Mouse (Mus musculus) cerebellum, postnatal 25 days (tissue): ENCODE results near the gene Gtf2f2.
A peak's percentile ranks its signal among the peaks of the same experiment; 100 is the strongest.
"Not testable (repeated sequence)": the region's sequence is repeated elsewhere in the genome, so short reads cannot be mapped to it uniquely, and the experiment has no call there.

Source experiments
- DNase-seq, 2 experiments: peaks; one replicate each; pipeline ENCODE4 v3.0.0; 2021; ENCODE audit warnings: mixed read lengths in 2 of 2

Gene Gtf2f2

DNA sequence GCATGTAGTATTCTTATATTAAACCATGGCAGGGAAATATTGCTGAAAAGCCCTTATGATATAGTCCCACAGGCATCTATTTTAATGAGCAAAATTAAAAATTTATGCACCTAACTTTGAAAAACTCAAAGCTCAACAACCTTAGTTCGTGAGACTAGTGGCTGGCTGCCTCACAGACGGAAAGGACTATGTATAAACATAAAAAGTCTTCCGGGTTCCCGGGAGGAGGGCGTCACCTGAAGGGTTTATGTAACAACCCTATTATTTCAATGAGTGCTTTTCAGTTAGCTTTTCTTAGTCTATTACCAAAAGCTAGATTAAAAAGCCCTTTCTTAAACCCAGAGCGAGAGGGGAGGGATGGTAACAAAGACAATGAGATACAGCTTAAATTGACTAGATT is 98.7 kb downstream of the Gtf2f2 start:
- no peak for DNase-seq

DNA sequence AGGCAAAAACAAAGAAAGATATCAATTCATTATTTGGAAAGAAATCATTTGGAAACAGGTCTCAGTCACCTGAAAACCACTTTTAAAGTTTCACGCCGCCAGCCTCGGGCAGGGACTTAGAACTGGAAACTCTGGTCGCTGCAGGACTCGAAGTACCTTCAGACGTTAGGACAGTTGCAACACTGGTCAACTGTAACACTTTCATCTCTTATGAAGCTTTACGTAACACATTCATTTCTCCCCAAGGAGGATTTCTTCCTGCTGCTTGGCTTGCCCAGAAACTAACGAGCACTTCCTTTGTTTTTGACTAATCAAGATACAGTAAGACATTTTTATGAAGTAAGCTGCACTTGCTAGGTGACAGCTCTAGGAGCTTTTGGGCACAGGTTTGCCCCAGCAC is 103.7 kb downstream of the Gtf2f2 start:
- DNase-seq = no peak

DNA sequence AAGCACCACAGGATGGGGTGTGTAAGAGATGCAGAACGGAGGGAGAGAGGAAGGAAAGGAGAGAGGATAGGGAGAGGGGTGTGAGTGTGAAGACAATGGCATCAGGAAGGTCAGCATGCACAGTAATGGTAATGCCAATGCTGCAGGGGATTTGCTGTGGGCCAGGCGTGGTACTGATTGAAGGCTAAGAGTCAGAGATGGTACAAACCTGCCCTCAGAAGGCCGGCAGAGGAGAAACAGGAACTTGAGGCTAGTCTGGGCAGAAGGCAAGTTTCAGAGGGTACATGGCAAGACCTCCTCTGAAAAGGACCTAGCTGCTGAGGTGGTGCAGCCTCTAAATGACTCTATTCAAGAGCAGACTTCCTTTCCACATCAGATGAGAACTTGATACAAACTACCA is 105.7 kb downstream of the Gtf2f2 start:
- no peak for DNase-seq

DNA sequence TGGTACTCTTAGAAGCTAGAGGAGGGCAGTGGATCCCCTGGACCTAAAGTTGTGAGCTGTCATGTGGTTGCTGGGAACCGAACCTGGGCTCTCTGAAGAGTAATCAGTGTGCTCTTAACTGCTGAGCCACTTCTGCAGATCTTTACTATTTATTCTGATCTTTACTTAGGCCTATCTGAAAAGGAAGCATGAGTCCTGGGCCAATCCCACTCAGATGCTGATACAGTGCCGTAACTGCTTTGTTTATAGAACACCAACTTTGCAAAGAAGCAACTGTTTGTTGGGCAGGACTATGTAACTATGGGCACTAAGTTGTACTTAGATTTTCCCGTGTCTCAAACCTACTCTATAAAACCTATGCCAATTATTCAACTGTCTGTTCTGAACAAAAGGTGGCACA is 107.5 kb downstream of the Gtf2f2 start:
- no peak for DNase-seq

DNA sequence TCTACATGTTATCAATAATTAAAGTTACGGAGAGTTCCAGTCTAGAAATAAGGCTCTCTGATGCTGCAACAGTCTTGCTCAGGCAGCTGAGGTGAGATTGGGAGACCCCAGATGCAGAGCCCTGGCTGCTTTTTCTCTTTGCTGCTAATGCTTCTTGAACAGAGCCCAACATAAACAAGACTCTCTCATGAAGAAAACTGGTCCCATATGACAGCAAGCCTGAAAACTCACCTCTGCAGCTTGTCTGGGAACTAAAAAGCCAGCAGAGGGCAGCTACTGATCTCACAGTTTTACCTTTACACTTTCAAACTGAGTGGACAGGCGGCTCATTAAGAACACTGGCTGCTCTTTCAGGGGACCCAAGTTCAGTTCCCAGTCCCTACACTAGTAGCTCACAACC is 108.7 kb downstream of the Gtf2f2 start:
- no peak for DNase-seq

DNA sequence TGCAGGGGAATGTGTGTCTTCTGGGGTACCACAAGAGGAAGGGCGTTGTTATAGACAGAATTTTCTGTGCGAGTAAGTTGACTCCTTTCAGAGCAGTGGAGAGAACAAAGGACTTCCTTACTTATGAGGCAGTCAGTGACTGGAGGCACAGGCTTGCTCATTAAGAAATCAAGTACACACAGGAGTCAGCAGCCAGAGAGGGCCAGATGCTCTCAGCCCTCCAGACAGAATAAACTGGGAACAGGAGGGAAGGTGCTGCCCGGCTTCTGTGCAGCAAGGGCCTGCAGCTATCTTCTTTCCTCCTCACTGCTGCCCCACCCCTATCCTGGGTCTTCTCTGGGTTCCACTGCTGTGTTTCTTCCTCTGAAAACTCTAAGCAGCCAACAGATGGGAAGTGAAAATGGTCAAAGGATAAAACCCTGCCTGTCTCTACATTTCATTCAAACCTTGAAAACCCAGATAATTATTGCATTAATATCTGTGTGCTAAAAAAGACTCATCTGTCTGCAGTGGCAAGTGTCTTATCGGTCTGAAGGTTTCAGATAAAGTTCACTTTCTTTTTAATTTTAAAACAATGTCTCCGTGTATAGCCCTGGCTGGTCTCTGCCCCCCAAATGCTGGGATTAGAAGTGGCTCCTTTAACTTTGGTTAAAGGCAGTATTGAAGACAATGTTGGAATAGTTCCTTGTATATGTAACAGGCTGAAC is 109.7 kb downstream of the Gtf2f2 start:
- DNase-seq = no peak

DNA sequence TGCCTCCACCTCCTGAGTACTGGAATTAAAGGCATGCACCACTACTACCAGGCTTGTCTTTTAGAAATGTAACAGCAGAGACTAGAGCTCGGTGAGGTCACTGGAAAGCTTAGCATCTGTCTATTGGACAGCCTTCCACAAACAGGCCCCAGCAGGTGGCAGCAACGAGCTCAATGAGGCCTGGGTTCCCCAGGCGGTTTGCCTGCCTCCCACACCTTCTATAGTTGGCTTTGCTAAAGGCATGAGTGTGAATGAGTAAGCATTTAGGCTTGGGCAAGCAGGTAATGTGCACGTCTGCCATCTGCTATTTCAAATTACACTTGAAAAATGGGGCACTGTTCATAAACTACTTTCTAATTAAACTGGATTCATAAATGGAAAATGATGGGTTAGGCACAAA is 111.1 kb downstream of the Gtf2f2 start:
- DNase-seq = peak; percentile 83 to 92

DNA sequence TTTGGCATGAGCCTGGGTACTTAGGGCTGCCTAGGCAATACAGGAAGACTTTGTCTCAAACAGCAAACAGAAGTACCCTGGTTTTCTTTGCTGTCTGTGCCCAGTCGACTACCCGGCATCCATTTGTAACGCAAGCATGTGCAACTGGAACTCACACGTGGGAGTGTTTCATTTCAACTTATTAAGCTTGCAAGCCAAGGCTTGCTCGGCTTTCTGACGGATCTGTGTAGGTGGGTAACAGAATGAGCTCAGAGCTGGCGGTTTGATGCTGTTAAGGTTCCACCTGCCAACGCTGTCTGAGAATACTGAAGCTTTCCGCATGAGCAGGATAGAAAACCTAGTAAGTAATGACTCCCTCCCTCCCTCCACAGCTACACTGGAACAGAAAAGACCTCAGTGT is 118.5 kb downstream of the Gtf2f2 start:
- DNase-seq = no peak

DNA sequence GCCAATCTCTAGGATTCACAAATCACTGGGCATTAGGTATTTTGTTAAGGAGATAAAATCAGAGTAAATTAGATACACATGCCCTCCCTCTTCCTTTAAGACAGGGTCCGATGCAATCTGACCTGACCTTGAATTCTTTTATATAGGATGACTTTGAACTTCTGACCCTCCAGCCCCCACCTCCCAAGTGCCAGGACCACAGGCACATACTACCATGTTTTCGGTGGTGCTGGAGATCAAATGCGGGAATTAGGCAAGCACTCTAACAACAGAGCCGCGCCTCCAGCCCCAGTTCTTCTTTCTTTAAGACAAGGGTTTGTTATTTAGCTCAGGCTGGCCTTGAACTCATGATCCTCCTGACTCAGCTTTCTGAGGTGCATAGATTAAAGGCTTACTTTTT is 126.8 kb downstream of the Gtf2f2 start:
- no peak for DNase-seq

DNA sequence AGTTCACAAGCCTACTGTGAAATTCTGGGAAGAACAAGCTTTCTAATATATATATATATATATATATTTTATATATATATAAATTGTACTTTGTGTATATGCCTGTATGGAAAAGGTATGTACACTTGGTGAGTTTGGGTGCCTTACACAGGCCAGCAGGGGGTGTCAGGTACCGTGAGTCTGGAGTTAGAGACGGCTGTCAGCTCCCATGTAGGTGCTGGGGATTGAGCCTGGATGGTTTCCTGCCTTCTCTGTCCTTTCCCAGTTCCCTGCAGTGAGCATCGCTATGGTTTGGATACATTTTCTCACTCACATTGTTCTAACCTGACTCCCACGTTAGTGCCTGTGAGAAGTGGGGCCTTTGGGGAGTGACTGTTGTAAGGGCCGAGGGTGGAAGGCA is 127.3 kb downstream of the Gtf2f2 start:
- no peak for DNase-seq

DNA sequence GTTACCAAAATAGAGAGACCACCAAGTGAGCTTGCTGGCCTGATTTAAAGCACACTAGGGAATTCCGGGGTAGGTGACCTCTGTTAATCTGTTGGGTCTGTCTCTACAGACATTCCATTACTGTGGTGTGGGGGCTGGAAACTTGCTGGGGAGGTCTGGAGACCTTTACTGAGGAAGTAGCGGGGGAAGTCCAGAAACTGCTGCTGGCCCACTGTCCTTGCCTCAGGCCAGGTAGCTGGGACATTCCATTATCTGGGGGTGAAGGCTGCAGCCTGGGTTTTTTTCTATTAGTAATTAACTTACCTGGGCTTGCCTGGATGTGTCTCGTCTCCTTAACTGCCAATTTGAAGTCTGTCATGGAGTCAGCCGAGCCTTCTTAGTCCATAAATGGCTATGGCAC is 128.8 kb downstream of the Gtf2f2 start:
- DNase-seq = no peak

DNA sequence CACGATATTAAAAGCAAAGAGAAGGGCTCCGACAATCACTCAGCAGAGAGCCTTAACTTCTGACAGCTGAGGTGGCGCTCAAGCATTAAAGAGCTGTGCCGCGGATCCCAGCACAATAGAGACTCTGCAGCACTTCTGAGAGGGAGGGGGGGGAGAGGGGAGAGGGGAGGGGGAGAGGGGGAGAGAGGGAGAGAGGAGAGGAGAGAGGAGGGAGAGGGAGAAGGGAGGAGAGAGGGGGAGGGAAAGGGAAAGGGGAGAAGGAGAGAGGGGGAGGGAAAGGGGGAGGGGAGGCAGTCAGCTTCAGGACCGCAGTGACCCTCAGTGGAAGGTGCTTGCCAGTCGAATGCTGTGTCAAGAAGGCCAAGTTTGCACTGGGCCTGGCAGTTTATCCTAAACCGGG is 131.7 kb downstream of the Gtf2f2 start:
- no peak for DNase-seq

DNA sequence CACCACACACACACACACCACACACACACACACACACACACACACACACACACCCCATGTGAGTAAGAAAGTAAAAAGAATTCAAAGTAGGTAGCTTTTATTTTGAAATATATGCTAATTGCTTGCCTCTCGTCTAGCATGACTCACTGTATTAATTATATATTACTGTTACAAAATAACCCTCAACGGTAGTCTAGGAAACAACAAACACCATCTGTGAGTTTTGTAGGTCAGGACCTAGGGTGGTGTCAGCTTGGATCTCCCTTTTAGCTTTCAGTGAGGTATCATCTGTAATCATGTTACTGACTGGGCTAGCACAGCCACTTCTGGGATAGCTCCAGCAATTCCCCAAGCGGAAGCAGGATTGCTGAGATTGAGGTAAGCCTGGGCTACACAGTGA is 133.4 kb downstream of the Gtf2f2 start:
- no peak for DNase-seq

DNA sequence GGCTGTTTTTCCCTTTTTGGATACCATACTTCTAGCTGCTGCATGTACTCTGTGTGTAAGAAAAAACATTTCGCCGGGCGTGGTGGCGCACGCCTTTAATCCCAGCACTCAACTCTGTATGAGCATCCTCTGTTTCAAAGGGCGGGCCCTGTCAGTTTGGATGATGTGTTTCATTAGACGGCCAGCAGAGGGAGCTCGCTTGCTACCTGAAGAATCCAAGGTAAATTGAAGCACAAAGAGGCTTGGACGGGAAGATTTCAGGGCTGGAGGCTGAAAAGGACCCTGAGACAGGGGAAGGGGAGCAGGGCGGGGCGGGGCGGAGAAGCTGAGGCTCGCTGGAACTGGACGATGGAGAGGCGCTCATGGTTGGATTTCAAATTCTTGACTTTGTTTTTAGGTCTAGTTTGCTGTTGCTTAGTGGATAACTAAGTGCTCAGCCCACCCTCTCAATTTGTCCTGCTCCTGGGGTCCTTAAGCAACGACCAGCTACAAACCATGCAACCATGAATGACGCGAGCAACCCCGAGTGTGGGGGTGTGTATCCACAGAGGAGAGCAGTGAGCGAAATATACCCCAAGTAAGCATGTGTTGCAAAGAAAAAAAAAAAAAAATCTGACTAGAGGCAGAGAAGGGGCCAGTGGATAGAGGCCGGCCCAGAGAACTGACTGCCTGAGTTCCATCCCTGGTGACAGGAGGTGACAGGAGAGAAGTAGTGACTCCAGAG is 134.2 kb downstream of the Gtf2f2 start:
- peak; percentile 83 to 88 for DNase-seq

DNA sequence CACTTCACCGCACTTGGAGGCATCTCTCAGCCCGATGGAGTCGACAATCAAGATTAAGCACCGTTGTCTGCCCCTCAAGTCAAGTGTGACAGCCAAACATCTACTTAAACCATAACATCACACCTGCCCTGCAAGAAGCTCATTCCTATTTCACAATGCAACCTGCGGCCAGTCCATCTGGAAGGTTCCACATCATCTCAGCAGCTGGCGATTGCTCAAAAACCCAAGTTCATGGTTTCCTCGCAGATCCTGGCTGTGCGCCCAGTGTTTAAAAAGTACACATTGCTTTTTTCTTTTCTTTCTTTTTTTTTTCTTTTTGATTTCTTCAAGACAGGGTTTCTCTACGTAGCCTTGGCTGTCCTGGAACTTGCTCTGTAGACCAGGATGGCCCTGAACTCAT is 137.1 kb downstream of the Gtf2f2 start:
- DNase-seq = no peak

DNA sequence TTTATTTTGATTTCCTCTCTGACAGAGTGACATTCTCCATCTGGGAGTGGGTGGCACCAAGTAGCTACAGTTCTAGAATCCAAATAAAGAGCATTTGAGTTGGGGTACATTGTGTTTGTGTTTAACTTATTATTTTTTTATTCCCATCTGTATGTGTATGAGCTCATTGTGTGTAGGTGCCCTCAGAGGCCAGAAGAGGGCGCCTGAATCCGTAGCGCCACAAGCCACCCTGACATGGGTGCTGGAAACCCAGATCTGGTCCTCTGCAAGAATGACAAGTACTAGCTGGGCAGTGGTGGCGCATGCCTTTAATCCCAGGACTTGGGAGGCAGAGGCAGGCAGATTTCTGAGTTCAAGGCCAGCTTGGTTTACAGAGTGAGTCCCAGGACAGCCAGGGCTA is 138.9 kb downstream of the Gtf2f2 start:
- no peak for DNase-seq

DNA sequence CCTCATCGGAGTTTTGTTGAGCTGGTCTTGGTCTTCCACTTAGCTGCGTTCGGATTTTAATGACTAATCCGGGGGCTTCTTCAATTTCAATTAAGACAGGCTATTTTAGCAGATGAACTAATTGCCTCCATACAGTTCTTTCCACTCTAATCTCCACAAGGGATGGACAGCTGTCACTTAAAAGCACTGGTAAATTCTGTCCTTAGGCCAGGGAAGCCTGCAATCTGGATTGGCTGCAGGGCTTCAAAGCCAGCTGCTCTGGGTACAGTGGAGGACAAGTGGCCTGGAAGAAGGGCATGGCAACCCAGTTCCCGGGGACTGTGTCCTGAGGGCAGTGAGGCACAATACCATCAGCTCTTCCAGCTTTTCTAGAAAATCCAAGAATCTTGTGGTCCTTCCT is 139.6 kb downstream of the Gtf2f2 start:
- DNase-seq = no peak

DNA sequence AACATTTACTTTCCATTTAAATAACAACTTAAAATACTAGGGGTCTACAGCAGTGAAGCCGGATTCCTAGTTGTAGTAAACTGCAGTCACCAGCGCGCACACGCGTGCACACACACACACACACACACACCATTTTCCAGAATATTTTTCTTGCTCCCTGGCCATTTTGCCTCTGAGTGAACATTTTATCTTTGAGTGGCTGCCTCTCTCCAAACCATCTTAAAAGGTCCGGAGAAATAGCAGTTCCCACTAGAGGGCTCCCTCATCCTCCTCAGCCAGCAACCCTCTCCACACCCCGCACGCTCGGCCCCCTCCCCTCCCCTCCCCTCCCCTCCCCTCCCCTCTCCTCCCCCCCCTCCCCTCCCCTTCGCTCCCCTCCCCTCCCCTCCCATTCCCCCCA is 140.0 kb downstream of the Gtf2f2 start:
- DNase-seq = peak; percentile 26 to 58

DNA sequence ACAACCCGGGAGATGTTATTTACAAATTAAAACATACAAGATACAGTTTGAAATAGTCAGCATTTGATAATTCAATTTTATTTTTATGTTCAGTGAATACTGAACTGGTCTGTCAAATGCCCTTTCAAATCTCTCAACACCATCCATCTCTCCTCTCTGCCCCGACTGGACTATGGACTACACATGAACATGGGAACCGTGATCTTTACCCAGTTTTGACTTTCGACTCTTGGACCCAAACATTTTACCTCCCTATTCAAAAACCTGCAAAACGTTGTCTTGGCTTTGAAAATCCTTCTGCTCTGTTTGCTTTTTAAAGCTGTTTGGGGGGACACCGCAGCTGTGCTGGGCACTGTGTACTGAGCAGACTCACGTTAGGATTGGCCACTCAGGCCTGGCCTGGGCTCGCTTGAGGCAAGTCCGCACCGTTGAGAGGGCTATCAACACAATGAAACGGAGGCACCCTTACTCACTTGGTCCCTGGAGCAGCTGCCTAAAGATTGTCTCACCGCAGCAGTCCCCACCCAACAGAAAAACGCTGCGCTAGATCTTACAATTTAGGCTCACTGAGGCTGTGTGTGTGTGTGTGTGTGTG is 140.8 kb downstream of the Gtf2f2 start:
- no peak for DNase-seq

DNA sequence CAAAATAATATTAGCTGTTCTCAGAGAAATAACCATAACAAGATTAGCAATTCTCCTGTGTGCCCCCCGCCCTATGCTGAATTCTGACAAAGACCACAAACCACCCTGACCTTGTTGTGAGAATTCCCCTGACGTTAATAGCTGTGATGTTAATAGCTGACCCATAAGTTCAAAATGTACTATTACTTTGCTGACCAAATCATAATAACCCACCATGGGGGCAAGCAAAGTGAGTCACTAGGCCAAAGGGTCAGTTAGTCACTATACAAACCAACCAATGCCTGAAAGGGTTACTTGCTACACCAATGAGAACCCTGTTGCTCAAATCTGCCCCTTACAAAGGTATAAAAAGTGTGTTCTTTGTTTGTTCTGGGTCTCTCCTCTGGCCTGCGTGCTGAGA is 142.6 kb downstream of the Gtf2f2 start:
- not testable (repeated sequence) for DNase-seq

DNA sequence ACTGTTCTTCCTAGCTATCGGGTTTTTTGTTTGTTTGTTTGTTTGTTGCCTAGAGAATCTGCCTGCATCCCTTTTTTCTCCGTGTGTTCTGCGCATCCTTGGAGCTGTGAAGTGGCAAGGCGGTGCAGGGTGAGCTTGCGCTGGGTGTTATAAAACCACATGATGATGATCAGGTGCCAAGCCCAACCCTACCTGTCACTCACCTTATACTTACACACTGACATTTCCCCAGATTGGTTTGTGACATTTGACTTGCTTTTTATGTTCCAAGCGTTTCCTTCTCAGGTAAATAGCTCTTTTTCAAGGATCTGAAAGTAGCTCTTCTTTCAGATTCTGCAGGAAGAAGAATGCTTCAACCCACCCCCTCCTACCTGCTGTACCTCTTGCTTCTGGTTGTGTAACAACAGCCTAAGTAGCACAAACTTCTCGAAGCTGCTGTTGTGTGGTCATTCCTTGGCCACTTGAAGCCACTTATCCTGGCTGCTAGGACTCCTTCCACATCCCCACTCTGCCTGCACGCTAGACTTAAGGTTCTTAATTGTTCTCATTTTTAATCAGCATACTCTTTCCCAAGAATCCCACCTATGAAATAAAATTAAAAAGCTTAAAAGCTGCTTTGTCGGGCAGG is 143.8 kb downstream of the Gtf2f2 start:
- no peak for DNase-seq

DNA sequence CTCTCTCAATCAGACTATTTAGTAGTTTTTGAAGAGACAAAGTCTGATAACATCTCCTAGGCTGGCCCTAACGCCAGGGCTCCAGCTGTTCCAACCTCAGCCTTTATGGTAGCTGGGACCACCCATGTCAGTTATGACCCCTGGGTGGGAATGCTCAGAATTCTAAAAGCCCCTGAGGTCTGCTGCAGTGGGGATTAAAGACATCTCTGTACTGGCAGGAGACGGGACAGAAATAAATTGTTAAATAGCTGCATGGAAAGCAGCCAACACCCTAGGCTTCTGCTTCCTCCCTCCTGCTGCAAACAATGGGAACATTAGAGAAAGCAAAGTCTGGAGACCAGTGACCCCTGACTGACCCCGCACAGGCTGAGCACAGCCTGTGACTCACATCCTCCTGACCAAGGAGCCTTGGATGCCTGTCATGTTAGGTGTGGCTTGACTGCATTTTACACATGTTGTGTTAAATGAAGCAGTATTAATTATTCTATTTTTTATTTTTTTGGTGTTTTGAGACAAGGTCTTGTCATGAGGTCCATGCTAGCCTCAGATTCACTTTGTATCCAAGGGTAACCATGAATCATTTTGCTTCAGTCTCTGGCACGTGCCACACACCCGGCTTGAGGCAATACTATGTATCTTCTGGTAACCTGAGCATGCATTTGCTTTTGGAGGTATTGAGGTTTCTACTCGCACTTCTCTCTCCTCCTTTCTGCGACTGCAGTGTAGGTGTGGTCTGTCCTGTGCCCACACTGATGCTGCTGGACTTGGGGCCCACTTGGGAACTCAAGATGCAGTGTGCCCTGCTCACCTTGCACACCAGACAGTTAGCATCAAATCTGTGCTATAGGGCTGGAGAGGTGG is 146.9 kb downstream of the Gtf2f2 start:
- DNase-seq = no peak

DNA sequence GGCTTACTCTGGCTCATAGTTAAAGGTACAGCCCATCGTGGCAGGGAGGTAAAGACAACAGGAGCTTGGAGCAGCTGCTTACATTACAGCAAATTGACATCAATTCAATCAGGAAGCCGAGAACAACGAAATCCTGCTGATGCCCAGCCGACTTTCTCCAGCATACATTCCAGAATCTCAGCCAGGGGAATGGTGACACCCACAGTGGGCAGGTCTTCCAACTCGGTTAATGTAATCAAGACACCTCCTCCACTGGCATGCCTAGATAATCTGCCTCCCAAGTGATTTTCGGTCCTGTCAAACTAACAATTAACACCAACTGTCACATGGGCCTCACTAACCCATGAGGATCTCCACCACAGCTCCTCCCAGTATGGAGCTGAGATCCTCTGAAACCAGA is 148.0 kb downstream of the Gtf2f2 start:
- no peak for DNase-seq
